Mouse (Mus musculus) forebrain, embryonic 10.5 days (tissue): ENCODE results near the gene Siglec1. TPM values are rescaled to one million over a fixed set of nuclear protein-coding genes. Genes with fewer than 3 reads are reported as not detected.

Experiments used
- DNase-seq: peaks from one replicate; pipeline ENCODE4 v3.0.0-alpha.2; 2017; ENCODE audit warnings: low spot score; ENCODE audit errors: extremely low spot score
- H3K27ac ChIP-seq: fragments of 300-500 bp; sonication (generic); 2 replicates; pipeline ENCODE4 v1.5.1; 2016; ENCODE audit warnings: mild to moderate bottlenecking
- H3K27me3 ChIP-seq: fragments of 300-500 bp; sonication (generic); 2 replicates; pipeline ENCODE4 v1.6.1; 2016; ENCODE audit warnings: mild to moderate bottlenecking; ENCODE audit not compliant: poor library complexity, severe bottlenecking
- H3K36me3 ChIP-seq: fragments of 300-500 bp; sonication (generic); replicated peaks from 2 replicates; pipeline ENCODE4 v1.6.1; 2016; ENCODE audit warnings: mild to moderate bottlenecking, moderate library complexity
- H3K4me1 ChIP-seq: fragments of 300-500 bp; sonication (generic); 2 replicates; pipeline ENCODE4 v1.6.1; 2016
- H3K4me3 ChIP-seq: fragments of 300-500 bp; sonication (generic); 2 replicates; pipeline ENCODE4 v1.5.1; 2016; ENCODE audit warnings: mild to moderate bottlenecking, moderate library complexity
- H3K9me3 ChIP-seq: fragments of 300-500 bp; sonication (generic); 2 replicates; pipeline ENCODE4 v1.6.1; 2016; ENCODE audit warnings: mild to moderate bottlenecking, moderate library complexity
- WGBS: fragments of 180-500 bp; shearing (Covaris S2); methylation state at CpG from one replicate; pipeline ENCODE4 v1.1.7; 2016; 5-methylcytosine and 5-hydroxymethylcytosine counted together
- polyA plus RNA-seq: library from polyadenylated mRNA; unstranded; fragments of >200 nt; fragmentation: Nextera tagmentation; extraction: Ambion mirVana; gene quantifications from 2 replicates; pipeline ENCODE4 v1.2.1, GENCODE M21; 2016

Gene Siglec1
- polyA plus RNA-seq, 1 experiment from 2014 or later = 0.12 TPM

DNA sequence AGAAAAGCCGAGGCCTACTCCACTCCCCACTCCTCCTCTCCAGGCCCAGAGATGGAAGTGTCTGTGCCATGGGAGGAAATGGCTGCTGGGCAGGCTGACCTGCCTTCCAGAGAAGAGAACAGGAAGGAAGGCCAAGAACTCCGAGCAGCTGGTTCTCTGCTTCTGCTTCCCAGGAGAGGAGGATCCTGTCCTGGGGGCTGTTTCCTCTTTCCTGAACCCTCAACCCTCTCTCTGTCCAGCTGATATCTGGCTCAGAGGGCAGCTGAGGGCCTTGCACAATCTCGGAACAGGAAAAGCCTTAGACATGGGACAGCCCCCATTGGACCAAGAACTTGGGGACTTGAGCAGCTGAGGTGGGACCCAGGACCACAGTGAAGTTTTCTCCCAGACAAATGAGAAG is 4.3 kb upstream of the Siglec1 start:
- Histone ChIP-seq H3K4me3 (no peak overlapping the region), H3K4me1 (peaks cover 2% of the 10 kb centered on the region), H3K27ac (no peak overlapping the region), H3K27me3 (no peaks in the 10 kb centered on the region), H3K9me3 (no peaks in the 10 kb centered on the region), H3K36me3 (no peaks in the 10 kb centered on the region)
- DNase-seq = no peak
- WGBS = 84% methylated on average over 3 of the region's 3 CpGs

DNA sequence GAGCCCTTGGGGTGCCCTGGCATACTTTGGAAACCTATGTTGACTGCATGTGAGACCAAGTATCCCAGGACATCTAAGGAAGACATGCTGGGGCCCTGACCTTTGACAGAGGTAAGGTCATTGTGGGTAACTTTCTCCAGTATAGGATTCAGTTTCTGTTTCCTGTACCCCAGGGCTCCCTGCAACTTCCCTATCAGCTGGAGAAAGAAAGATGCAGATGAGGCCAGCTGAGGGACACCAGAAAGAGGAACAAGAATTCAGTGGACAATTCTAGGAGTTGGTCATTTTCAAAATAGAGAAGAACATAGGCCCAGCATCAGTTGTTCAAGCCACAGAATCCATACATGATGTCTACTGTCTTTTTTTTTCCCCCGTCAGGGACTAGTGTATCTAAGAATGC is 3.1 kb upstream of the Siglec1 start:
- no peak for DNase-seq
- H3K4me3 ChIP-seq = no peak overlapping the region
- H3K36me3 ChIP-seq = no peaks in the 10 kb centered on the region
- WGBS = 82% methylated on average over 1 of the region's 1 CpGs
- no peaks in the 10 kb centered on the region for H3K4me1 ChIP-seq
- no peaks in the 10 kb centered on the region for H3K9me3 ChIP-seq
- H3K27ac ChIP-seq = no peak overlapping the region
- H3K27me3 ChIP-seq = no peaks in the 10 kb centered on the region

DNA sequence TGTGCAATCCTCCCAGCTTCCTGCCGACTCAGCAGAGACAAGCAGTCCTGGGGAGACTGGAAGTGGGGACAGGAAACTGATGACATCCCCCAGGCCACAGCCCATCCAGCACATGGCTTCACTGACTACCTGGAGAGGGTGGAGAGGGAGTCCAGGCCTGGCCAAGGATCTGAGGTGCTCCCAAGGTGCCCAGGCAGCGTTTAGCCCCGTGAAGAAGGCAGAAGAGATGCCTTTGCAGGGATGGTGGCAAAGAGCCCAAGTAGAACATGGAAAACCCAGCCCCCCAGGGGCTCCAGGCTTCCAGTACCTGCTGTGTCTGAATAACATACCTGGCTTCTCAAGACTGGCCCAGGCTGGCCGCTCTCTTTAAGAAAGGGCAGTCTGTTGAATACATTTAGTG is 2.0 kb upstream of the Siglec1 start:
- H3K27me3 ChIP-seq = no peaks in the 10 kb centered on the region
- no peaks in the 10 kb centered on the region for H3K9me3 ChIP-seq
- no peaks in the 10 kb centered on the region for H3K4me1 ChIP-seq
- DNase-seq = no peak
- no peak overlapping the region for H3K27ac ChIP-seq
- no peaks in the 10 kb centered on the region for H3K36me3 ChIP-seq
- H3K4me3 ChIP-seq = no peak overlapping the region
- 82% methylated on average over 4 of the region's 4 CpGs for WGBS

DNA sequence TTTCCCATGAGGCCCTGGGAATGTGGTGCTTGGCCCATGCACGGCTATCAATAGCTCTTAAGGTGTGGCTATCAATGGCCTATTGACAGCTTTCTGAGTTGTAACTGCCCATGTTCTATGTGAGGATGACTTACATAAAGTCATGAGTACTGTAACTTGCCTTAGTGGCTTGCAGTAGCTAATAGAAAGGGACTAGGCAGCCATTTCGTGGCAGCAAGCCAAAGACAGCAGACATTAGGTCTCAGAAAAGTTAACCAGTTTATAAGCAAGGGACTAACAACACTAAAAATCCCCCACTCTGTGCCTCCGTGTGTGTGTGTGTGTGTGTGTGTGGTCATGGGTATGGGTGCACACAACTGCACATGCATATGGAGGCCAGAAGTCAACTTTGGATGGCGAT is 2.4 kb downstream of the Siglec1 start:
- Histone ChIP-seq H3K27me3 (no peaks in the 10 kb centered on the region), H3K36me3 (no peaks in the 10 kb centered on the region), H3K9me3 (no peaks in the 10 kb centered on the region), H3K4me3 (no peak overlapping the region), H3K27ac (no peak overlapping the region), H3K4me1 (no peaks in the 10 kb centered on the region)
- 83% methylated on average over 4 of the region's 4 CpGs for WGBS
- DNase-seq = no peak

DNA sequence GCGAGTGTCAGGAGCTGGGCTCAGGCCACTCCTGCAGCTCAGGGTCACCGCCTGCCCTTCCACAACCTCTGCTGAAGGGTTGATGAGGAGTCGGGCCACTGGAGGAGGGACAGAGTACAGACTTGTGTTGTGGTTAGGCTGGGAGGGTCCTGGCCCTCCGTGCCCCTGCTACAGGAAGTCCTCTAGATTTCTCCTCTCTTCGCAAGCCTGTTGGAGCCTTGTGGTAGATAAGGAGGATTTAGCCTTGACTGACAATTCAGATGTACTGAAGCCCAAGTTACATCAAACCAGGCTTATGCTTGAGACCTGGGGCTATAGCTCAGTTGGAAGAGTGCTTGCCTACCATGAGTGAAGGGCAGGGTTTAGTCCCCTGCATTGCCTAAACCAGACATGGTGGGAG is 6.1 kb downstream of the Siglec1 start:
- 78% methylated on average over 5 of the region's 5 CpGs for whole genome bisulfite sequencing
- no peak overlapping the region for H3K4me3 ChIP-seq
- no peaks in the 10 kb centered on the region for H3K27me3 ChIP-seq
- no peaks in the 10 kb centered on the region for H3K36me3 ChIP-seq
- DNase-seq = no peak
- no peak overlapping the region for H3K27ac ChIP-seq
- H3K4me1 ChIP-seq = peaks cover 5% of the 10 kb centered on the region
- H3K9me3 ChIP-seq = no peaks in the 10 kb centered on the region

- Histone ChIP-seq H3K4me1 (peaks cover 12% of the 10 kb centered on the region), H3K9me3 (no peaks in the 10 kb centered on the region), H3K27me3 (0 out of 2 replicates have a peak, but pooled peaks cover 6% of the 10 kb centered on the region), H3K27ac (no peak overlapping the region), H3K4me3 (no peak overlapping the region), H3K36me3 (no peaks in the 10 kb centered on the region)
- no peak for DNase-seq
- WGBS = 89% methylated on average over 10 of the region's 10 CpGs
These were observed 14.0 kb downstream of the Siglec1 start for GRCm38 (mm10) chr2:131072536-131072935.

GRCm38 (mm10) chr2:131067481-131067880 is 19.1 kb downstream of the Siglec1 start:
- WGBS = 87% methylated on average over 6 of the region's 6 CpGs
- Histone ChIP-seq H3K9me3 (no peaks in the 10 kb centered on the region), H3K27me3 (peaks cover 39% of the 10 kb centered on the region)

GRCm38 (mm10) chr2:131066342-131066741 is 20.2 kb downstream of the Siglec1 start:
- 83% methylated on average over 9 of the region's 9 CpGs for WGBS
- H3K27me3 ChIP-seq = peaks cover 50% of the 10 kb centered on the region
- H3K9me3 ChIP-seq = no peaks in the 10 kb centered on the region
- peaks cover 11% of the 10 kb centered on the region for H3K4me1 ChIP-seq
- H3K4me3 ChIP-seq = no peak overlapping the region
- no peak overlapping the region for H3K27ac ChIP-seq
- H3K36me3 ChIP-seq = no peaks in the 10 kb centered on the region
- no peak for DNase-seq

More at GRCm38 (mm10) chr2:131067481-131067880, 19.1 kb downstream of the Siglec1 start:
- DNase-seq = no peak
- no peak overlapping the region for H3K4me3 ChIP-seq
- peaks cover 11% of the 10 kb centered on the region for H3K4me1 ChIP-seq
- no peaks in the 10 kb centered on the region for H3K36me3 ChIP-seq
- no peak overlapping the region for H3K27ac ChIP-seq

- no peak within 1 kb of the TSS; the same call in 1 of the 2 replicates for H3K27ac ChIP-seq
- DNase-seq = no peak
- peaks cover 68% of the 10 kb centered on the region for H3K27me3 ChIP-seq
These were observed 23.1 kb downstream of the Siglec1 start, which contains the start of gene Adam33 for GRCm38 (mm10) chr2:131063404-131063864. TSS of gene Adam33 (minus strand) at chr2:131063814.

DNA sequence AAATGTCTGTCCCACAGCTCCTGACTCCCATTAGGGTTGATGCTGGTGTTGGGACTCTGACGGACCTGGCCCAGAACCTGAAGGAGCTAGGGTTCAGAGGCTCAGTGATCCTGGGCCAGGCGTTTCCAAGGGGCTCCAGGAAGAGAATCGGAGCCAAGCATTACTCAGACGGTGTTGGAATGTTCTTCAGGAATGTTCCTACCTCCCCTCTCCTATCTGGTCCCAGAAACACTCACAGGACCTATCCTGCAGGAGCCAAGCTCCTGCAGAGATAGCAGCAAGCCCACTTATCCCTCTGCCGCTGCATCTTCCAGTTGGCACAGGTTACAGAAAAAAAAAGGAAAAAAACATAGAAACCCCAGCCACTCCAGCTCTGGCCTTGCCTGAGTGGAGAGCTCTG is 25.0 kb downstream of the Siglec1 start:
- Histone ChIP-seq H3K27ac (0 out of 2 replicates have a peak overlapping the region, but pooled peaks have one; percentile 49), H3K4me1 (peaks cover 25% of the 10 kb centered on the region), H3K9me3 (no peaks in the 10 kb centered on the region), H3K4me3 (no peak overlapping the region), H3K27me3 (peaks cover 86% of the 10 kb centered on the region), H3K36me3 (no peaks in the 10 kb centered on the region)
- no peak for DNase-seq
- 78% methylated on average over 5 of the region's 5 CpGs for WGBS

More at GRCm38 (mm10) chr2:131063404-131063864, 23.1 kb downstream of the Siglec1 start, which contains the start of gene Adam33:
- Histone ChIP-seq H3K4me3 (peak within 1 kb of the TSS; percentile 43), H3K4me1 (peaks cover 24% of the 10 kb centered on the region), H3K9me3 (no peaks in the 10 kb centered on the region), H3K36me3 (no peaks in the 10 kb centered on the region)
- WGBS = 3% methylated on average over 22 of the region's 27 CpGs

- WGBS = 58% methylated on average over 6 of the region's 6 CpGs
- H3K36me3 ChIP-seq = no peaks in the 10 kb centered on the region
- H3K9me3 ChIP-seq = no peaks in the 10 kb centered on the region
- peaks cover 33% of the 10 kb centered on the region for H3K4me1 ChIP-seq
- peaks cover 87% of the 10 kb centered on the region for H3K27me3 ChIP-seq
- H3K27ac ChIP-seq = peak overlapping the region; percentile 49; the same call in 1 of the 2 replicates
- H3K4me3 ChIP-seq = no peak overlapping the region
- DNase-seq = no peak
These were observed 25.8 kb downstream of the Siglec1 start for GRCm38 (mm10) chr2:131060784-131061183.

- no peak overlapping the region for H3K4me3 ChIP-seq
- H3K9me3 ChIP-seq = no peaks in the 10 kb centered on the region
- no peaks in the 10 kb centered on the region for H3K36me3 ChIP-seq
- peaks cover 89% of the 10 kb centered on the region for H3K27me3 ChIP-seq
- H3K4me1 ChIP-seq = peaks cover 41% of the 10 kb centered on the region
- DNase-seq = no peak
- H3K27ac ChIP-seq = peak overlapping the region; percentile 31; the same call in 1 of the 2 replicates
- WGBS = 74% methylated on average over 9 of the region's 9 CpGs
These were observed 26.6 kb downstream of the Siglec1 start for GRCm38 (mm10) chr2:131059781-131060540.

DNA sequence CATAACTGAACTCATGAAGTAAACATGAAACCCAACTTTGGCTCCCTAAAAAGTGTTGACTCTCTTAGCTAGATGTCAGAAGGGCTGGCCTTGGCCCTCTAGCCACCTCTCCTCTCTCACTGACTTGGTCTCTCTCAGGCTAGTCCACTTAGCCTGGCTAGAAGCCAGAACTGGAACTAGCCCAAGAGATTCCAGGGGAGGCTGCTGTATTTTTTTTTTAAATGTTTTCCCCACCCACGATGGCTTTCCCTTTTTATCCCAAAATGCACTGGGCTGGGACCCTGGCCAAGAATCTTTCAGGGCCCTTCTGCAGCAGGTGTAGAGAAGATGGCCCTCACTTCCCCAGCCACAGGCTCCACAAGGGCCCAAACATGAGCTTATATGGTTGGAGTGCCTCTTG is 27.2 kb downstream of the Siglec1 start:
- H3K27ac ChIP-seq = no peak overlapping the region
- peaks cover 89% of the 10 kb centered on the region for H3K27me3 ChIP-seq
- no peaks in the 10 kb centered on the region for H3K9me3 ChIP-seq
- WGBS = 76% methylated on average over 1 of the region's 1 CpGs
- H3K4me1 ChIP-seq = peaks cover 47% of the 10 kb centered on the region
- DNase-seq = no peak
- no peak overlapping the region for H3K4me3 ChIP-seq
- H3K36me3 ChIP-seq = no peaks in the 10 kb centered on the region
